Mouse (Mus musculus) CH12.LX (cell line): ENCODE results near the gene Fam184a.

Experiments used
- CHD2 ChIP-seq: IDR thresholded peaks from 2 replicates; pipeline ENCODE4 v1.6.1; 2011; ENCODE audit warnings: low read length, improper control_type of control experiment
- POLR2A ChIP-seq: IDR thresholded peaks from 2 replicates; pipeline ENCODE4 v1.6.1; 2011; ENCODE audit warnings: low read depth, mild to moderate bottlenecking, improper control_type of control experiment, low read length
- RAD21 ChIP-seq: IDR thresholded peaks from 2 replicates; pipeline ENCODE4 v1.6.1; 2011; ENCODE audit warnings: low read depth, mild to moderate bottlenecking, low read length, improper control_type of control experiment, moderate library complexity

- TF ChIP-seq POLR2A (no peak), RAD21 (no peak), CHD2 (no peak)
Observed at GRCm38 (mm10) chr10:53771480-53771879, 20.6 kb upstream of the Fam184a start.
